Mouse (Mus musculus): ENCODE results near the gene Sirt6. TPM values are rescaled to one million over a fixed set of nuclear protein-coding genes. Genes with fewer than 3 reads are reported as not detected.

The Sirt6 gene
- polyA plus RNA-seq, 1 experiment from 2014 or later, result 52.3 TPM

DNA sequence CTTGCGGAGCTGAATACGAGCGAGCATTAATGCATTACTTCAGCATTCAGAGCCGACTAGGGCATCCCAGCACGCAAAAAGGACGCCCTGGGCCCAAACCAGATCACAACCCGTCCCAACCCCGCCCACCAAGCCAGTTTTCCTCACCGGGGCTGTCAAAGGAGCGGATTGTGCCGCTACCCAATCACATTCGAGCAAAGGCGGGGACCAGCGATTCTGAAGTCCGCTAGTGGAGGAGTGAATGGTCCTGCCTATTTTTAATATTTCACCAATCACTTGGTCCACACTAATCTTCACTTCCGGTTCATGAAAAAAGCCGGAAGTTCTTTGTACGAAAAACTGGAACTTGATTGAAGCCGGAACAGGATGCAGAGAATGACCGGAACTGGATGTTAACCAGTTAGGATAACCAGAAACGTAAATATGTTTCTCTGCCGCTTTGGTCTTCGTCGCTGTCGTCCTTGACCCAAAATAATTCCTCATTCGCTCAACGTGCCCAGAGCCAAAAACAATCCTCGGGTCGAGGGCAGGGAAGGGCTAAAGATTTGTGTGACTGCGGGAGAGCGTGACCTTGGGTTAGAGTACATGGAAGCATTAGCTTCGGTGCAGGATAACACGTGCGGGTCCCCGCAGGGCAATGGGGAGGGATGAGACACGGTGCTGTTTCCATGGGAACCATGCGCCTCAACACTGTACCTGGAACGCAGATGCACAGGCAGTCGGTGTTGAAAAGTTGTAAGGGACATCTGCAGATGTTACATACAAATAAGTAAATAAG is 21.4 kb downstream of the Sirt6 start, which contains the start of gene BC025920:
Gene BC025920 (plus strand): TSS at position 297 of the 778 bp plus-strand sequence.
- peak within 1 kb of the TSS; percentile 81 for H3K9ac ChIP-seq (ENCODE audit: low read depth, low read length)
- peak within 1 kb of the TSS; percentile 90 for H3K27ac ChIP-seq (ENCODE audit: low read length)
- peak; percentile 89 for ATAC-seq
- no peaks in the 10 kb centered on the region for H3K36me3 ChIP-seq (ENCODE audit: control insufficient read depth, insufficient read depth, low read length)
- H3K4me1 ChIP-seq (ENCODE audit: control insufficient read depth, insufficient read depth, low read length), result peaks cover 19% of the 10 kb centered on the region
- peak within 1 kb of the TSS; percentile 58 for H3K4me3 ChIP-seq (ENCODE audit: low read depth, low read length)
- H3K4me2 ChIP-seq (ENCODE audit: low read length), result peak within 1 kb of the TSS; percentile 92
- no peaks in the 10 kb centered on the region for H3K9me3 ChIP-seq (replicated peaks; ENCODE audit: control insufficient read depth, low read length, poor library complexity, severe bottlenecking)
- WGBS, result under 1% methylated on average over 39 of the region's 39 CpGs
- H3K27me3 ChIP-seq (ENCODE audit: control insufficient read depth, insufficient read depth, low read depth, low read length), result peaks cover 3% of the 10 kb centered on the region; the same call in 1 of the 2 replicates

- peak overlapping the region; percentile 53; the same call in 1 of the 2 replicates for H3K9ac ChIP-seq (ENCODE audit: low read depth, low read length)
- peaks cover 3% of the 10 kb centered on the region; the same call in 1 of the 2 replicates for H3K27me3 ChIP-seq (ENCODE audit: control insufficient read depth, insufficient read depth, low read depth, low read length)
- peak; percentile 33 for ATAC-seq
- H3K4me2 ChIP-seq (ENCODE audit: low read length), result peak overlapping the region; percentile 53
- peak overlapping the region; percentile 81 for H3K27ac ChIP-seq (ENCODE audit: low read length)
- H3K4me1 ChIP-seq (ENCODE audit: control insufficient read depth, insufficient read depth, low read length), result peaks cover 23% of the 10 kb centered on the region
- peak overlapping the region; percentile 58 for H3K4me3 ChIP-seq (ENCODE audit: low read depth, low read length)
- H3K9me3 ChIP-seq (replicated peaks; ENCODE audit: control insufficient read depth, low read length, poor library complexity, severe bottlenecking), result no peaks in the 10 kb centered on the region
- no peaks in the 10 kb centered on the region for H3K36me3 ChIP-seq (ENCODE audit: control insufficient read depth, insufficient read depth, low read length)
- WGBS, result 2% methylated on average over 14 of the region's 14 CpGs
Observed at GRCm38 (mm10) chr10:81605666-81605973, 22.0 kb downstream of the Sirt6 start.

- 20% methylated on average over 29 of the region's 29 CpGs for WGBS
- H3K9me3 ChIP-seq (replicated peaks; ENCODE audit: control insufficient read depth, low read length, poor library complexity, severe bottlenecking), result no peaks in the 10 kb centered on the region
- H3K36me3 ChIP-seq (ENCODE audit: control insufficient read depth, insufficient read depth, low read length), result no peaks in the 10 kb centered on the region
- H3K27ac ChIP-seq (ENCODE audit: low read length), result peak overlapping the region; percentile 81
- H3K4me3 ChIP-seq (ENCODE audit: low read depth, low read length), result peak overlapping the region; percentile 58
- H3K27me3 ChIP-seq (ENCODE audit: control insufficient read depth, insufficient read depth, low read depth, low read length), result peaks cover 4% of the 10 kb centered on the region; the same call in 1 of the 2 replicates
- ATAC-seq, result peak; percentile 38
- peak overlapping the region; percentile 53 for H3K4me2 ChIP-seq (ENCODE audit: low read length)
- H3K4me1 ChIP-seq (ENCODE audit: control insufficient read depth, insufficient read depth, low read length), result peaks cover 25% of the 10 kb centered on the region
- 0 out of 2 replicates have a peak overlapping the region, but pooled peaks have one; percentile 53 for H3K9ac ChIP-seq (ENCODE audit: low read depth, low read length)
Observed at GRCm38 (mm10) chr10:81604968-81605665, 22.5 kb downstream of the Sirt6 start.

GRCm38 (mm10) chr10:81604019-81604967 is 23.3 kb downstream of the Sirt6 start:
- Histone ChIP-seq H3K27ac (ENCODE audit: low read length) (no peak overlapping the region), H3K9me3 (replicated peaks; ENCODE audit: control insufficient read depth, low read length, poor library complexity, severe bottlenecking) (no peaks in the 10 kb centered on the region), H3K4me2 (ENCODE audit: low read length) (peak overlapping the region; percentile 16), H3K4me1 (ENCODE audit: control insufficient read depth, insufficient read depth, low read length) (peaks cover 25% of the 10 kb centered on the region), H3K9ac (ENCODE audit: low read depth, low read length) (no peak overlapping the region), H3K4me3 (ENCODE audit: low read depth, low read length) (no peak overlapping the region), H3K36me3 (ENCODE audit: control insufficient read depth, insufficient read depth, low read length) (no peaks in the 10 kb centered on the region), H3K27me3 (ENCODE audit: control insufficient read depth, insufficient read depth, low read depth, low read length) (peaks cover 7% of the 10 kb centered on the region; the same call in 1 of the 2 replicates)
- WGBS, result 83% methylated on average over 12 of the region's 12 CpGs
- peak; percentile 3; the same call in 1 of the 2 replicates for ATAC-seq

DNA sequence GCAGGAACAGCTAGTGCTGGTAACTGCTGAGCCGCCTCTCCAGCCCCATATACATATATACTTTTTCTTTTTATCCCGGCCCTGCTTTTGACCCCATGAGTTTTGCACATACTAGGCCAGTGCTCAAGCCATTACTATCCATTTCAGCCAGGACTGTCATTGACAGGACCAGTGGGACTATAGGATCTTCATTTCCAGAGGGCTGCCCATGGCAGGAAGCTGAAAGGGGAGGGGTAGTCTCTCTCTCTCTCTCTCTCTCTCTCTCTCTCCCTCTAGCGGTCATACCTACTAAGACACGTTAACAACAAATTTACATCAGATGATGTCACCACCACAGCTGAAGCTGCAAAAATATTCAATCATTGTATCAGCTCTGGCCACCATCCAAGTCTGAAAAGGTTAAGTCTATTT is 24.9 kb downstream of the Sirt6 start:
- Histone ChIP-seq H3K27me3 (ENCODE audit: control insufficient read depth, insufficient read depth, low read depth, low read length) (peaks cover 7% of the 10 kb centered on the region; the same call in 1 of the 2 replicates), H3K4me3 (ENCODE audit: low read depth, low read length) (no peak overlapping the region), H3K9me3 (replicated peaks; ENCODE audit: control insufficient read depth, low read length, poor library complexity, severe bottlenecking) (no peaks in the 10 kb centered on the region), H3K27ac (ENCODE audit: low read length) (no peak overlapping the region; the same call in 1 of the 2 replicates), H3K36me3 (ENCODE audit: control insufficient read depth, insufficient read depth, low read length) (no peaks in the 10 kb centered on the region), H3K4me2 (ENCODE audit: low read length) (no peak overlapping the region), H3K9ac (ENCODE audit: low read depth, low read length) (no peak overlapping the region), H3K4me1 (ENCODE audit: control insufficient read depth, insufficient read depth, low read length) (peaks cover 25% of the 10 kb centered on the region)
- ATAC-seq, result no peak
- WGBS, result 19% methylated on average over 4 of the region's 4 CpGs

DNA sequence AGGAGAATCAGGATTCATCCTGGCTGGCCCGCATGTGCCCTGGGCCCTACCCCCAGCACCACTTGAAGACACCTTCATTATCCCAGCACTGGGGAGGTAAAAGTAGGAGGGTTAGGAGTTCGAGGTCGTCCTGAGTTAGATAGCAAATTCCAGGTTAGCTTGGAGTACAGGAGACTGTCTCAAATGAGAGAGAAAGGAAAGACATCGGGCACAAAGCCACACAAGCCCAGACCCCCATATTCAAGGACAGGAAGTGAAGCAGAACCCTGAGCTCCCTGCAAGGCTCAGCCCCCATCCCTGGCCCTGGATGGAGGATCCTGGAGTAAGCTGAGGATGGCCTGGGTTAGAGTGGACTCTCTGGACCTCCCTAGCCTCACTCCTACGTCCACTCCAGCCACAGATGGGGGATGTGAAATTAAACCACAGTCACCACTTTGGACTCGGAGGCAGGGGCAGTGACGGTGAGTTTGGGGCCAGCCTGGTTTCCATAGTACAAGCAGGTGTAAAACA is 26.1 kb downstream of the Sirt6 start:
- Histone ChIP-seq H3K4me1 (ENCODE audit: control insufficient read depth, insufficient read depth, low read length) (peaks cover 29% of the 10 kb centered on the region), H3K9me3 (replicated peaks; ENCODE audit: control insufficient read depth, low read length, poor library complexity, severe bottlenecking) (no peaks in the 10 kb centered on the region), H3K4me3 (ENCODE audit: low read depth, low read length) (no peak overlapping the region), H3K4me2 (ENCODE audit: low read length) (peak overlapping the region; percentile 72), H3K27me3 (ENCODE audit: control insufficient read depth, insufficient read depth, low read depth, low read length) (peaks cover 7% of the 10 kb centered on the region; the same call in 1 of the 2 replicates), H3K9ac (ENCODE audit: low read depth, low read length) (no peak overlapping the region), H3K36me3 (ENCODE audit: control insufficient read depth, insufficient read depth, low read length) (no peaks in the 10 kb centered on the region), H3K27ac (ENCODE audit: low read length) (no peak overlapping the region)
- no peak for ATAC-seq
- WGBS, result 10% methylated on average over 7 of the region's 7 CpGs

DNA sequence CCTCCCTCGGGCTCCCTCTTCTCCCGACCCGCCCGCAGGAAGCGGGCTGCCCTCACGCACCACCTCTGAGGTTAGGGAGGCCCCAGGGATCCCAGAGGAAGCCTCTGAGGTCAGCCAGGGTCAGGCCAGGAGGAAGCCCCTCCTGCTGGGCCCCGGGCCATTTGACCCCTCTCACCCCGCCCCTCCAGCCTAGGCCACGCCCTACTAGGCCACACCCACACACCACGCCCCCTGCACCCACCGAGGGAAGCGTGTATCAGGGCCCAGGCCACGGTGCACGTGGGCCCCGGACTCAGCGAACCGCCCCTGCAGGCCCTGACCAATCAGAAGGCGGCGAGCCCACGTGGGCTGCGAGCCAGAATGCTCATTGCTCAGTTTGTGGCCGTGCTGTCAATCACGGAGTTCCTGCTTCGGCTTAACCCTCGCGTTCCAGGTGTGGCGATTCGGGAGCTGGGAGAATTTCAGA is 26.8 kb downstream of the Sirt6 start, which contains the start of gene Tle6:
Gene Tle6 (minus strand): TSS at position 336 of the 466 bp plus-strand sequence.
- peaks cover 34% of the 10 kb centered on the region for H3K4me1 ChIP-seq (ENCODE audit: control insufficient read depth, insufficient read depth, low read length)
- H3K27me3 ChIP-seq (ENCODE audit: control insufficient read depth, insufficient read depth, low read depth, low read length), result peaks cover 7% of the 10 kb centered on the region; the same call in 1 of the 2 replicates
- peak within 1 kb of the TSS; percentile 27 for H3K4me3 ChIP-seq (ENCODE audit: low read depth, low read length)
- H3K4me2 ChIP-seq (ENCODE audit: low read length), result peak within 1 kb of the TSS; percentile 72
- under 1% methylated on average over 28 of the region's 28 CpGs for whole genome bisulfite sequencing
- no peaks in the 10 kb centered on the region for H3K9me3 ChIP-seq (replicated peaks; ENCODE audit: control insufficient read depth, low read length, poor library complexity, severe bottlenecking)
- H3K36me3 ChIP-seq (ENCODE audit: control insufficient read depth, insufficient read depth, low read length), result no peaks in the 10 kb centered on the region
- ATAC-seq, result peak; percentile 69
- peak within 1 kb of the TSS; percentile 38; the same call in 1 of the 2 replicates for H3K9ac ChIP-seq (ENCODE audit: low read depth, low read length)
- H3K27ac ChIP-seq (ENCODE audit: low read length), result no peak within 1 kb of the TSS

- Histone ChIP-seq H3K27me3 (ENCODE audit: control insufficient read depth, insufficient read depth, low read depth, low read length) (peaks cover 9% of the 10 kb centered on the region; the same call in 1 of the 2 replicates), H3K4me1 (ENCODE audit: control insufficient read depth, insufficient read depth, low read length) (peaks cover 40% of the 10 kb centered on the region), H3K9me3 (replicated peaks; ENCODE audit: control insufficient read depth, low read length, poor library complexity, severe bottlenecking) (no peaks in the 10 kb centered on the region), H3K27ac (ENCODE audit: low read length) (no peak overlapping the region), H3K4me3 (ENCODE audit: low read depth, low read length) (no peak overlapping the region), H3K9ac (ENCODE audit: low read depth, low read length) (no peak overlapping the region), H3K36me3 (ENCODE audit: control insufficient read depth, insufficient read depth, low read length) (no peaks in the 10 kb centered on the region), H3K4me2 (ENCODE audit: low read length) (no peak overlapping the region)
- ATAC-seq, result no peak
- 52% methylated on average over 10 of the region's 10 CpGs for WGBS
Observed at GRCm38 (mm10) chr10:81600096-81600495, 27.5 kb downstream of the Sirt6 start.
